Mouse (Mus musculus) C2C12 (cell line): ENCODE data around the gene Reck. TPM values are rescaled to one million over a fixed set of nuclear protein-coding genes. Genes with fewer than 3 reads are reported as not detected.

Source experiments
- H3K27me3 ChIP-seq: one replicate; pipeline ENCODE4 v1.6.1; 2011; ENCODE audit not compliant: control insufficient read depth, insufficient read depth, insufficient read length
- H3K36me3 ChIP-seq: one replicate; pipeline ENCODE4 v1.6.1; 2011; ENCODE audit not compliant: control insufficient read depth, insufficient read depth
- H3K4me3 ChIP-seq: one replicate; pipeline ENCODE4 v1.5.1; 2011; ENCODE audit warnings: mild to moderate bottlenecking, control low read depth; ENCODE audit not compliant: poor library complexity, insufficient read depth, severe bottlenecking
- H3K79me2 ChIP-seq: one replicate; pipeline ENCODE4 v1.6.1; 2011; ENCODE audit not compliant: control insufficient read depth, insufficient read depth
- H3K79me3 ChIP-seq: one replicate; pipeline ENCODE4 v1.6.1; 2011; ENCODE audit warnings: low read depth, control low read depth
- H3ac ChIP-seq: one replicate; pipeline ENCODE3; 2011; ENCODE audit warnings: low read depth; ENCODE audit not compliant: control insufficient read depth, insufficient read length
- CEBPB ChIP-seq: IDR thresholded peaks from one replicate; pipeline ENCODE4 v1.6.1; 2011; ENCODE audit warnings: low read depth, mild to moderate bottlenecking, control low read depth, moderate library complexity
- CTCF ChIP-seq: IDR thresholded peaks from one replicate; pipeline ENCODE4 v1.5.1; 2011; ENCODE audit not compliant: control insufficient read depth, insufficient read depth, insufficient read length
- FOSL1 ChIP-seq: IDR thresholded peaks from one replicate; pipeline ENCODE4 v1.8.0; 2011; ENCODE audit warnings: mild to moderate bottlenecking, low read length; ENCODE audit not compliant: poor library complexity, insufficient read depth, severe bottlenecking
- MAX ChIP-seq: IDR thresholded peaks from one replicate; pipeline ENCODE4 v1.6.1; 2011; ENCODE audit warnings: mild to moderate bottlenecking, control low read depth
- MYOD1 ChIP-seq: IDR thresholded peaks from one replicate; pipeline ENCODE4 v1.6.1; 2011; ENCODE audit warnings: low read depth; ENCODE audit not compliant: control insufficient read depth, insufficient read length
- MYOG ChIP-seq: IDR thresholded peaks from one replicate; pipeline ENCODE4 v1.6.1; 2011; ENCODE audit not compliant: control insufficient read depth, insufficient read length; ENCODE audit errors: extremely low read depth
- USF1 ChIP-seq: IDR thresholded peaks from one replicate; pipeline ENCODE4 v1.6.1; 2011; ENCODE audit warnings: low read depth, mild to moderate bottlenecking, control low read depth, moderate library complexity
- polyA plus RNA-seq: library from polyadenylated mRNA; unstranded; fragments of >200 nt; fragmentation: generic; extraction: Trizol; gene quantifications from one replicate; pipeline ENCODE4 v1.2.1, GENCODE M21; 2012; ENCODE audit warnings: missing spikeins

Gene Reck
- polyA plus RNA-seq, 1 experiment = 0.61 TPM

GRCm38 (mm10) chr4:43971541-43972136, 96.3 kb downstream of the Reck start:
- H3ac ChIP-seq = no peak overlapping the region
- H3K36me3 ChIP-seq = peaks cover 32% of the 10 kb centered on the region
- peaks cover 43% of the 10 kb centered on the region for H3K79me2 ChIP-seq
- TF ChIP-seq USF1 (no peak), CEBPB (no peak), CTCF (no peak), MYOG (no peak), MYOD1 (no peak), FOSL1 (no peak), MAX (no peak)
- H3K4me3 ChIP-seq = no peak overlapping the region
- no peaks in the 10 kb centered on the region for H3K27me3 ChIP-seq
- peaks cover 13% of the 10 kb centered on the region for H3K79me3 ChIP-seq

- Histone ChIP-seq H3K79me2 (peaks cover 38% of the 10 kb centered on the region), H3K27me3 (no peaks in the 10 kb centered on the region), H3ac (peak overlapping the region; percentile 1), H3K79me3 (peaks cover 8% of the 10 kb centered on the region), H3K4me3 (no peak overlapping the region), H3K36me3 (peaks cover 30% of the 10 kb centered on the region)
- TF ChIP-seq MYOG (no peak), USF1 (no peak), CEBPB (no peak), CTCF (no peak), MYOD1 (no peak), FOSL1 (no peak), MAX (no peak)
Observed at GRCm38 (mm10) chr4:43972137-43972591, 96.8 kb downstream of the Reck start.

- H3K4me3 ChIP-seq = no peak overlapping the region
- H3K79me3 ChIP-seq = peaks cover 1% of the 10 kb centered on the region
- H3K27me3 ChIP-seq = no peaks in the 10 kb centered on the region
- H3K36me3 ChIP-seq = peaks cover 41% of the 10 kb centered on the region
- H3ac ChIP-seq = no peak overlapping the region
- peaks cover 29% of the 10 kb centered on the region for H3K79me2 ChIP-seq
- TF ChIP-seq MYOG = no peak
- TF ChIP-seq USF1 = no peak
- no peak for TF ChIP-seq MYOD1
- TF ChIP-seq FOSL1 = no peak
Observed at GRCm38 (mm10) chr4:43973526-43973981, 98.2 kb downstream of the Reck start.

GRCm38 (mm10) chr4:43974914-43975616, 99.7 kb downstream of the Reck start:
- H3ac ChIP-seq = no peak overlapping the region
- no peaks in the 10 kb centered on the region for H3K79me3 ChIP-seq
- H3K4me3 ChIP-seq = no peak overlapping the region
- H3K36me3 ChIP-seq = peaks cover 51% of the 10 kb centered on the region
- peaks cover 22% of the 10 kb centered on the region for H3K79me2 ChIP-seq
- TF ChIP-seq MAX (no peak), CEBPB (no peak), USF1 (no peak), MYOD1 (no peak), MYOG (no peak), CTCF (no peak), FOSL1 (no peak)
- no peaks in the 10 kb centered on the region for H3K27me3 ChIP-seq

GRCm38 (mm10) chr4:43976223-43976740, 101.0 kb downstream of the Reck start:
- TF ChIP-seq MYOG = no peak
- no peak for TF ChIP-seq MYOD1
- TF ChIP-seq MAX = no peak
- TF ChIP-seq CEBPB = peak; percentile 11
- no peak for TF ChIP-seq FOSL1
- no peak for TF ChIP-seq USF1
- no peak for TF ChIP-seq CTCF
- Histone ChIP-seq H3K4me3 (no peak overlapping the region), H3K79me3 (no peaks in the 10 kb centered on the region), H3K36me3 (peaks cover 45% of the 10 kb centered on the region), H3K27me3 (no peaks in the 10 kb centered on the region), H3ac (no peak overlapping the region), H3K79me2 (peaks cover 14% of the 10 kb centered on the region)
